ENCODE assay signal across 8 mouse cellular contexts in the genomic region with DNA sequence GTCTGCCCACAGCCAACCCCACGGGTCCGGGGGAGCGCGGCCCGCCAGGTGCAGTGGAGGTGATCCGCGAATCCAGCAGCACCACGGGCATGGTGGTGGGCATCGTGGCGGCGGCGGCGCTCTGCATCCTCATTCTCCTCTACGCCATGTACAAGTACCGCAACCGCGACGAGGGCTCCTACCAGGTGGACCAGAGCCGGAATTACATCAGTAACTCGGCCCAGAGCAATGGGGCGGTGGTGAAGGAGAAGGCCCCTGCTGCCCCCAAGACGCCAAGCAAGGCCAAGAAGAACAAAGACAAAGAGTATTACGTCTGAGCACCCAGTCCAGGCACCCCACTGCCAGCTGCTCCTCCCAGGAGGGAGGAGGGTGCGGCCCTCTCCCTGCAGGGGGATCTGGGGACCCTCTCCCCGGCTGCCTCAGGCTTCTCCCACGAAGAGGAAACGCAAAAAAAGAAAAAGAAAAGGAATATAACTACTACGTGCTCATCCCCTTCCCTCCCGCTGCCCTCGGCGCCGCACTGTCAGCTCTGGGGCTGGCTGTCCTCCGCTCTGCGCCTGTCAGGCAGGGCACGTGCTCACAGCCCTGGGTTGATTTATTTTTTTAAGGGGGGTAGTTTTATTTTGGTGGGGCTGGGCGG. TPM values are rescaled to one million over a fixed set of nuclear protein-coding genes. Genes with fewer than 3 reads are reported as not detected.
DNase-seq lines count a peak whose midpoint lies in the region; ATAC-seq lines count a peak whose summit lies in the region.

No protein-coding gene starts in this region.

- peak overlapping the region; percentile 56 for H3K27ac ChIP-seq in brown adipose tissue, adult 24 weeks (replicated peaks; ENCODE audit: low read depth, low read length)
- H3K27ac ChIP-seq in heart, embryonic 15.5 days: no peak overlapping the region
- peak overlapping the region; percentile 75 for H3K27ac ChIP-seq in midbrain, embryonic 14.5 days (replicated peaks; ENCODE audit: low read depth, low read length)

- peak overlapping the region; percentile 85 for H3K4me2 ChIP-seq in heart, embryonic 15.5 days
- H3K4me2 ChIP-seq in midbrain, embryonic 14.5 days (ENCODE audit: low read length): peak overlapping the region; percentile 66

- no peak overlapping the region for H3K9ac ChIP-seq in heart, embryonic 15.5 days
- peak overlapping the region; percentile 62 for H3K9ac ChIP-seq in midbrain, embryonic 14.5 days (replicated peaks; ENCODE audit: low read length)

- no peaks in the 10 kb centered on the region; the same call in 1 of the 2 replicates for H3K4me1 ChIP-seq in brown adipose tissue, adult 24 weeks (ENCODE audit: control insufficient read depth, insufficient read depth, insufficient read length, low read length)
- peaks cover 23% of the 10 kb centered on the region for H3K4me1 ChIP-seq in heart, embryonic 15.5 days (replicated peaks)
- H3K4me1 ChIP-seq in midbrain, embryonic 14.5 days (ENCODE audit: control insufficient read depth, insufficient read depth, low read length): peaks cover 46% of the 10 kb centered on the region

- ATAC-seq in heart, embryonic 15.5 days (replicated peaks; ENCODE audit: insufficient number of reproducible peaks, insufficient read depth, low FRiP score, low read depth): no peak
- peak; percentile 49; the same call in 1 of the 2 replicates for ATAC-seq in midbrain, embryonic 14.5 days (ENCODE audit: low FRiP score, low TSS enrichment)
- no peak for ATAC-seq in frontal cortex, adult (ENCODE audit: low TSS enrichment)

- peak; percentile 14 for DNase-seq in gastrocnemius, adult 18-20 months (ENCODE audit: low spot score)
- DNase-seq in gastrocnemius, postnatal 4 days (ENCODE audit: low spot score in 2 of 2): no peak
- peak; percentile 66 for DNase-seq in kidney, postnatal 14 days
- DNase-seq in midbrain, embryonic 14.5 days: peak; percentile 67
- no peak for DNase-seq in spleen, postnatal 36 days (ENCODE audit: low spot score in 2 of 2)

- no peaks in the 10 kb centered on the region for H3K36me3 ChIP-seq in heart, embryonic 15.5 days
- peaks cover 20% of the 10 kb centered on the region for H3K36me3 ChIP-seq in midbrain, embryonic 14.5 days (ENCODE audit: control insufficient read depth, insufficient read depth, low read length)

- peak overlapping the region; percentile 65 for H3K4me3 ChIP-seq in brown adipose tissue, adult 24 weeks (ENCODE audit: insufficient read depth, low read depth, low read length)
- peak overlapping the region; percentile 51 for H3K4me3 ChIP-seq in heart, embryonic 15.5 days
- peak overlapping the region; percentile 32 for H3K4me3 ChIP-seq in midbrain, embryonic 14.5 days (replicated peaks; ENCODE audit: low read depth, low read length)

- no peaks in the 10 kb centered on the region for H3K9me3 ChIP-seq in heart, embryonic 15.5 days (replicated peaks)
- H3K9me3 ChIP-seq in midbrain, embryonic 14.5 days (ENCODE audit: control insufficient read depth, low read length): no peaks in the 10 kb centered on the region

- WGBS in heart, embryonic 15.5 days: under 1% methylated on average over 36 of the region's 36 CpGs
- WGBS in midbrain, embryonic 14.5 days: 2% methylated on average over 36 of the region's 36 CpGs

- peaks cover 77% of the 10 kb centered on the region for H3K27me3 ChIP-seq in heart, embryonic 15.5 days
- H3K27me3 ChIP-seq in midbrain, embryonic 14.5 days (ENCODE audit: control insufficient read depth, insufficient read depth, low read length): no peaks in the 10 kb centered on the region

RNA-seq across cellular contexts. Expression of a gene that starts 10.9 kb away (rescaled TPM):
- total RNA-seq in gastrocnemius, adult 18-20 months (2021): under 1 TPM in 1 of 2 experiments, not detected in 1; 0.11 TPM
- not detected for total RNA-seq in gastrocnemius, postnatal 4 days (2021)
- polyA plus RNA-seq in brown adipose tissue, adult 24 weeks (2012; ENCODE audit: insufficient read depth, insufficient read length, missing spikeins): 2.3 TPM in 1 of 2 replicates, not detected in the other
- not detected in 2 replicates for polyA plus RNA-seq in heart, embryonic 15.5 days (2015; fragmentation: Nextera tagmentation; extraction: Ambion mirVana)
- polyA plus RNA-seq in midbrain, embryonic 14.5 days (2014; fragmentation: Nextera tagmentation; extraction: Ambion mirVana): not detected in 2 replicates

Comparison
In these comparisons a context has a peak if more than half of its experiments do, and no peak if none do; other contexts are left out.
1. DNase-seq: peak in gastrocnemius, adult 18-20 months (single experiment), kidney, postnatal 14 days (single experiment) and midbrain, embryonic 14.5 days (single experiment); none in gastrocnemius, postnatal 4 days (0 of 2) and spleen, postnatal 36 days (0 of 2).
2. Peak in every context shown above with its lines, with median percentiles within 50 percentile points of each other: H3K4me3 ChIP-seq.